Mouse (Mus musculus): ENCODE data around the gene Stambpl1. TPM values are rescaled to one million over a fixed set of nuclear protein-coding genes. Genes with fewer than 3 reads are reported as not detected.
A peak's percentile ranks its signal among the peaks of the same experiment; 100 is the strongest.

Gene Stambpl1
- total RNA-seq, 1 experiment from 2014 or later = 5.5 TPM

DNA sequence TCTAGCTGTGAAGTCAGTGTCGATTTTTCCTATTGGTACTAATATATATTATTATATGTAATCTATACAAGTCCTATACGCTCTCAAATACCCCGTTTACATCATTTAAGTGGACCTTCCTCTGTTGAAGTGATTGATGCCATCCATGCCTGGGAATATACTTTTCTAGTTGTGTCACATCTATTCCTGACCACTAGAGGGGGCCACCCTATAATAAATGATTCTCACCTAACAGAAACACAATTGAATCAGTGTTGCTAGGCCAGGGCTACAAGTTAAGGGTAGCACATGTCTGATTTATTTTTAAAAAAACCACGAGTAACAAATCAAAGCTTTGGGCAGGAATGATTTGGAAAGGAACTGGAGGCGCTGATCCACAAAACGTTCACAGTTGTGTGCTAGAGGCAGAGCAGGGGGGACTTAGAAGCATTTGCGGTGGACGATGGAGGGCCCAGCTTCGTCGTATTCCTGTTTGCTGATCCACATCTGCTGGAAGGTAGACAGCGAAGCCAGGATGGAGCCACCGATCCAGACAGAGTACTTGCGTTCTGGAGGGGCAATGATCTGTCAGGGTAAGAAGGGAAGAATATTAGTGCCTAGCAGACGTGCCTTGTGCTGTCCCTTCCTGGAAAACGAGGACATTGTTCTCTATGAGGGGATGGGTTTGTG is 49.4 kb downstream of the Stambpl1 start:
- no peak for DNase-seq

DNA sequence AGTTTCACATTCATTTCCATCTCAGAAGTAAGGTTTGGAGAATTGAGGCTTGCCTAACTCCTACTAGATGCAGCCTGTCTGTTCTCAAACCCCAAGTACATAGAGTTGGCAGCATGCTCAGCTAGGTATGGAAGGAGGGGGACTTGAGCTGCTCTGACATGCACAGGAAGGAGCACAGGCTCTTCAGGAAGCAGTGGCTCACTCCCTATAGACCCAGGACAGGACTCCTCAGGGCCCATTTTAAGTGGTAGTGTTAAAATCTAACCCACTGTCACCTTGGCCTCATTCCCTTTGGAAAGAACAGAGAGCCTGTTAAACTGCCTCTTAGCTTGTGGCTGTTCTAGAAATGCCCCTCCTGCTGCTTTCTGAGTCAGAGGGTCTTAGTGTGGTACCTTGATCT is 50.9 kb downstream of the Stambpl1 start:
- DNase-seq = no peak

DNA sequence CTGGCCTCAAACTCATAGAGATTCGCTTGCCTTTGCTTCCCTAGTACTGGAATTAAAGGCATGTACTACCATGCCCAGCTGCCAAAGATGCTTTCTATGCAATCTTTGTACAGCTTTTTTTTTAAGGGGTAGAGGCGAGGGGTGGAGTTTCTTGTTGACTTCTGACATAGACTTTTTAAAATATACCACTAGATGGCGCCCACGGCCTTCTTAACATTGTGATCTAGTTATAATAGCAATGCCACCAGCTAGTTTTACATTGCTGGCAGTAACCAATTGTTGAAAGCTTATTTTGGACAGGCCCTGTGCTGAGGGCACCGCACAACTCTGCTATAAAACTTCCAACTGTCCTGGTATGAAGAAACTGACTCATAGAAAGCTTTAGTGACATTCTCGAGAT is 52.0 kb downstream of the Stambpl1 start:
- peak; percentile 28 for DNase-seq

DNA sequence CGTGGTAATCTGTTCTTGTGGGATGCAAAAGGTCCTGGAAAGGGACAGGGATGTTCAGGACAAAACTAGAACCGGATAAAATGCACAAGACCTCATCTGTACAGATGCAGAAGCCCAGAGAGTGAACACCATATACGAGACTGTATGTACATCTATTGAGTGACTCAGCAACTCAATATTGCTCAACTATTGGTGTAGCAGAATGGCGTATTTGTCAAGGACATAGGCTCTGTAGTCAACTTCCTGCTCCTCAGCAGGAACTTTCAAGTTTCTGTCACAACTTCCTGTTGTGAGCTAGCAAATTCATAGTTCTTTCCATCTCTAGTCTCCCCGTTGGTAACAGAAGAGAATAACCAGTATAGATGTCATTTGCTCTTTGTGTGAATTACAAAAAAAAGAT is 56.5 kb downstream of the Stambpl1 start:
- DNase-seq = no peak

DNA sequence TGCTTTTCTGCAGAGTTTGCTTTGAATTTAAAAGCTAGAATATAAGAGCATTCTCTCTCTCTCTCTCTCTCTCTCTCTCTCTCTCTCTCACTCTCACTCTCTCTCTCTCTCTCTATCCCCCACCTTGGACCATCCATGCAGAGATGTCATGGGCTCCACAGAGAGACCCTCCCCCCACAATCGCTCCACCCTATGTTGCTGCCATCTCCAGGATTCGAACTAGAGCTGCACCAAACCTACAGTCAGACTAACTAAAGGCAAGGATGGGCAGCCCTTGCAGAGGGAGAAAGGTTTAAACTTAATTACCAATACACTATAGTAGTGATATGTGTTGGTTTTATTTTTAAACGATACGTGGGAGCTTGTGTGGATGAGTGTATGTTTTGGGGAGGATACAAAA is 58.6 kb downstream of the Stambpl1 start:
- DNase-seq = no peak

DNA sequence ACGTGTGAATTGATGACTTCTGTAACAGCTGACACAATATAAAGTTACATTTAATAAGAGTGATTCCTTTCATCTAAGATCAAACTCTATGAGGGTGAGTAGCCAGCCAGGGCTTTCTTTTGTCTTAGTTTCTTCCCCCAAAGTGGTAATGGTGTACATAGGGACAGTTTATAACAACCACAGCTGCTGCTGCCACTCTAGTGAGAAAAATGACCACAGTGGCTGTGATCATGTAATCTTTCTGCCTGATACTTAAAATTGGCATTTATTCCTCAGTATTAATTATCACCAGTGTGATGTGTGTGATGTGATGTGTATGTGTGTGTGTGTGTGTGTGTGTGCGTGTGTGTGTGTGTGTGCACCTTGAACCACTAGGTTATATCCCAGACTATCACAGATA is 59.9 kb downstream of the Stambpl1 start:
- DNase-seq = no peak

DNA sequence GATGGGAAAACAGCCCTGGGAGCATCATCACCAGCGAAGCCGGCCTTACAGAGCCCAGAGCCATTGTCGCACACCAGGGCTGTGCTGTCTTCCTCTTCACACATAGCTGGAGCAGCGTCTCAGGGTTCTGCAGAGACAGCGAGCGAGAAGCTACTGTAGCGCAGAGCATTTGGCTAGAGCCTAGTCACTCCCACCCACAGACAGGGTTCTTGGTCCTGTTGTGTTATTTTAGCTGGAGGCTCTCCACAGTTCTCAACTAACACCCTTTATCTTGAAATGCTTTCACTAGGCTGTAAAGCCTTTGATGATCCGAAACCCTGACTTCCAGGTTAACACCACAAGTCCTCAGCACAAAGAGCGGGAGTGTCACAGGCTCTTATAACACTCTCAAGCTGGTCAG is 60.4 kb downstream of the Stambpl1 start:
- no peak for DNase-seq

DNA sequence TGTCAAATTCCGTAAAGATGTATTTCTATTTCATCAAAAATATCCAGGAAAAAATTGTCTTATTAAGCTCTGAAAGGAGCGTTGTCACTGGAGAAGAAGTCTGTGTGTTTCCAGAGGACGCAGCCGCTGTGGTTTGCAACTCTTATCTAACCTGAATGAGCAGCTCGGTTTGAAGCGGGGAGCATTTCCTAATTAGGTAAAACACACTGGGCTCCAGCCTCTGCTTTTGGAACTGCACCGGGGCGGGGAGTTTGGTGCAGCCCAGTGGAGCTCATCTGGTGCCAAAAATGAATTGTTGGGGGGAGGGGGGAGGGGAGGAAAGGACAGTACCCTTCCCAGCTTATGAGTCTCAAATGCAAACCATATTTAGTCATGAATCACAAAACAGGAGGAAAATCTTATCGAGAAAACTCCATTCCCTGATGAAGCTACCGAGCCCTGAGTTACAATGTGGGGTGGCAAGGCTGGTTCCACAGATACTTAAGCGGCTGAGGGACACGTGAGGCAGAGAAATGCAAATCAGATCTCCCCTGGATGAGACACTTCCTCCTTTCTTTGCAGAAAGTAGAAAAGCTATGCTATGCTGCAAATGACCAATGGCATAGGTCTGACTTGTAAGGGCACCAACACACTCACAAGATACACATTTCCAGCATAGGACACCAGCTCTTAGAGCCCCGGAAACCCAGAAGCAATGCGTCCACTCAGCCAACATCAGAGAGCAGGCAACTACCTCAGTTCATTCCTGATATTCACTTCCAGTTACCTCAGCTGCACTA is 62.3 kb downstream of the Stambpl1 start:
- DNase-seq = no peak

DNA sequence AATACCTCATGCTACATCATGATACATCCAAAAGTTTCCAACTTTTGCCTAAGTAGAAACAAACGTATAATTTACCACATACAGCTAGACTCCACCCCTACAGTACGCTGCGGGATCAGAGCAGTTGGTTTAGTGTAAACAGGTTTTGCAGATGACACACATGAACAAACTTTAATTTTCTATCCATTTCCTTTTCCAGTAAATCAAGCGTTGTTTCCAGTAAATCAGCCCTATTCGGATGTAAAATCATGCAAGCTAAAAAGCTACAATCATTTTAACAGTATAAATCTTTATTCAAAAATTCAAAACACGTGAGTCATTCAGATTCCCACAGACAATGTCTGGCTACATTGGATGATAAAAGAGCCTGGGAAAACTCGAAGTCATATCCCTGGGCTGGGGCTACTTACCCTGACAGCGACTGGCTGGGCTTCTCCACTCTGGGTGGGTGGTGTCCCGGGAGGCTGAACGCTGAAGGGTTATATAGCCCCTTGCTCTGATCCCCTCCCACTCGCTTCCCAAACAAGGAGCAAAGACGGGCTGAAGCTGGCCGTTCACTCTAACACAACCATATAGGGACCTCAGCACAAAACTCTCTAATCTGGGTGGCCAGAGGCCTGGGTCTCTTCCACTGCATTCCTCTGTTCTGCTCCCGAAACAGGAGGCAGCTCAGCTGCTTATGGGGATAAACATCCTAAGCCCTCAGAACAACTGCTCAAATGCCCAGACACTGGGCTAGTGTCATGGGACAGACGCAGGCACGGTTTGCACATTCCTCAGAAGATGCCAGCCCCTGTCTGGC is 63.1 kb downstream of the Stambpl1 start, which contains the start of gene Acta2:
Acta2 (minus strand) TSS at position 711 of the 802 bp plus-strand sequence.
- no peak for DNase-seq

DNA sequence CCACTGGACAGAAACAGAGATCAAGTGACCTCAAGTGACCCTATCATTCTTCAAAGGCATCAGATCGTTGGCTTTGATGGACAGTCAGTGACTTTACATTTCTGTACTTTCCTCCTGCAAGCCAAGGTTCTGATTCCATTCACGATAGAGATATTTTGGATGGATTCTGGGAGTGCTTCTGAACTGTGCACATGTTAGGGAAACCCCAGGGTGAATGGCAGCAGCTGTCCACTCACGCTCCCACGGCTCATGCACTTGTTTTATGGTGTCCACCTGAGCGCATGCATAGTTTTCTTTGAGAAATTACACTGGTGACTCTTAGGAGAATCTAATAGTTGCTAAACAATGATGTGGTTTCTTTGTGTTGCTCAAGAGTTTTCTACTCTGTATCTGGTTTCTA is 64.1 kb downstream of the Stambpl1 start:
- DNase-seq = no peak

DNA sequence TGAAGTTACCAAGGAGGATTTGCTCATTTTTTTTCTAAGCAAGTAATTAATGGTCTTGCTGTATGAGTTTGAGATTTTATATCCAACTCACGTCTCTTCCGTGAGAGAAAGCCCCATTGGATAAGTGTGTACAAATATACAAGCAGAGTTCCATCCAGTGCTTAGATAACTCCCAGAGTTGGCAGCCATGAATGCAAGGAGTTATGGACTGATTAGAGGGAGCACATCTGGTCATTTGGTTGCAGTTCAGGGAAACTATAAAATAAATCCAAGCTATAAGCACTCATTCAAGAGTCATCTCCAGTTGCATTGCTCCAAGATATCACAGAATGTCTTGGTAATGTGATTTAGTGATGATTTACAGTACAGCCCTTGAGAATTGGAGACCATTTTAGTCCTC is 64.9 kb downstream of the Stambpl1 start:
- no peak for DNase-seq

DNA sequence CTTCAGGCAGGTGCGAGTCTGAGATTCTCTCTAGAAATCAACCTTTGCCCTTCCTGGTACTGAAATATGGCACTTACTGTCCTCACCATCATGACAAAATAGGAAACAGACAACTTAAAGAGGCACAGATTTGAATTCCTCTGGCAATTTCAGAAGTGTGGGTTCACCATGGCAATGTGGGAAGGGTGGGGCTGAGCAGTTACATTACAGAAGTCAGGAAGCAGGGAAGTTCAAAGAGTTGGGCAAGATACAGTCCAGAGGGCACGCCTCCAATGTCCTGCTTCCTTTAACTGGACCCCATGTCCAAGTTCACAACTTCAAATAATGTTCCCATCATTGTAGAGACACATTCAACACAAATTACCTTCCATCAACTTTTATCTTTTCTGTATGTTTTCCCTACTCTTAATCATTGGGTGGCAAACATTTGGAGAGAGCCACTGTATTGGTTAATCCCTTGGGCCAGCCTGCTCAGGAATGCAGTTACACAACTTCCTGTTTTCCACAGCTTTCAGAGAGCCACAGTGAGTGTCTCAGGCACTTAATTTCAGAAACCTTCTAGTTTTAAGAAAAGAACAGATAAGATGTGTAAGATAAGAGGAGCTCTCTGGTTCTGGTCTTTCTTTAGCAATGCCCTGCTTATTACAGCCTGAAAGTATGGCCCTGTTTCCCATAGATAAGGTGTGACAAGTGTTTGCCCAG is 70.4 kb downstream of the Stambpl1 start:
- DNase-seq = no peak

DNA sequence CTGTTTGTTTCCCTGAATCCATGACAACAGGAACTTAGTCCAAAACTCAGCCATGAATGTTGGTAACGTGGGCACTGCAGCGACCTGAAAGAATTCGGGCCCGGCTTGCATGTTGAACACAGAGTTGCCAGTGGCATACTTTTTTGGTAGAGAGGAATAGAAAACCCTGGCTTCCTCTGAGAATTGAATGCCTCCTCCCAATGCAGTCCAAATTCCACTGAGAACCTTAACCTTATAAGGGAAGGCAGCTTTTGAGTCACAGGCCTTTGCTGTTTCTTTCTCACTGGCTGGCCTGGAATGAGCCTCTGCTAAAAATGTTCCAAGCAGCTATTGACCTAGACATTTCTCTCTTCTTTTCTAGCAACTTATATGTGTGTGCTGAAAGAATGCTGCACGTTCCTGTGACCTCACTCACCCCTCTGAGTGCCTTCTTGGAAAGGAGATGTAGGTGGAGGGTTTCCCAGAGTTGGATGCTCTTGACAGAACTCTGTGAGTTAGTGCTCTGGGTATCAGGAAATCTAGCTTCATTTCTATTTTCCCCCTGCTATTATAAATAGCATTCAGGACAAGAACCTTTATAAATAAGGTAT is 73.7 kb downstream of the Stambpl1 start:
- no peak for DNase-seq

DNA sequence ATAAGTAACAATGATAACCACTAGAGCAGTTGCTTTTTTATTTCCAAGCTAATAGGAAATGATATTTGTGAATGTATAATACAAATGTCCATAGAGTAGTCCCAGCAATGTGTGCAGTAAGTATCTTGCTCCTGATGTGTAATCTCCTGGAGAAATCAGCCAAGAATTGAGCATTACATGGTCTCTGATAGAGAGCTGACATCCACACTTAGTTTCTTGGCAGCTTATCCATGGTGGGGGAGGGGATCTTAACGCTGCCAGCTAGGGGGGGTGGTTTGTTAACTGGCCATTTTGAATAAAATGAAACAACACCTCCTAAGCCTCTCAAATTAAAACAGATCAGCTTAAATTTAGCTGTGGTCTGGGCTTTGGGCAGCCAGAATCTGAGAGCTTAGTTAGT is 77.0 kb downstream of the Stambpl1 start:
- DNase-seq = no peak

DNA sequence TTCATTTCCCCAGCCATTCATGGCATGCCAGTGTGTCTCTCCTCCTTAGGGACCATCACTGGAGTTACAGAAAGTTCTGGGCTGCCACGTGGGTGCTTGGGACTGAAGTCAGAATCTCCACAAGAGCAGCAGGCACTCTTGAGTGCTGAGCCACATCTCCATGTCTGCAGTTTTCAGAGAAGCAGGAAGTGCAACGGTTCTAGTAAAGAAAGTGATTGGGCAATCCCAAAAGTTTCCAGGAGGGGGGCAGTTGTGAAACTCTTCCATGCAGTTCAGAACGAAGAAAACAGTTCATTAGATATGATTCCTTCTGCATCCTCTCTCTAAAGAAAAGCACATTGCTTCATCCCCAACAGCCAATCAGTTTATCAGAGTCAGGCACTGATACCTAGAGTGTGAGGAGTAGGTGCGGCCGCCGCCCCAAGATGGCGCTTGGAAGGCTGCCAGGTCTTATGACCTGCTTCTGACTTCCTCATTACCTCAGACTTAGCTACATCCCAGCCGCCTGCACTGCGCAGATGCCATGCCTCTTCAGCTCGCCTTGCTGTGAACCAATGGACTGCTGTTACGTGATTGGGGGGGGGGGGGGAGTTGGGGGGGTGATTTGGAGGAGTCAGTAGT is 78.2 kb downstream of the Stambpl1 start:
- no peak for DNase-seq

DNA sequence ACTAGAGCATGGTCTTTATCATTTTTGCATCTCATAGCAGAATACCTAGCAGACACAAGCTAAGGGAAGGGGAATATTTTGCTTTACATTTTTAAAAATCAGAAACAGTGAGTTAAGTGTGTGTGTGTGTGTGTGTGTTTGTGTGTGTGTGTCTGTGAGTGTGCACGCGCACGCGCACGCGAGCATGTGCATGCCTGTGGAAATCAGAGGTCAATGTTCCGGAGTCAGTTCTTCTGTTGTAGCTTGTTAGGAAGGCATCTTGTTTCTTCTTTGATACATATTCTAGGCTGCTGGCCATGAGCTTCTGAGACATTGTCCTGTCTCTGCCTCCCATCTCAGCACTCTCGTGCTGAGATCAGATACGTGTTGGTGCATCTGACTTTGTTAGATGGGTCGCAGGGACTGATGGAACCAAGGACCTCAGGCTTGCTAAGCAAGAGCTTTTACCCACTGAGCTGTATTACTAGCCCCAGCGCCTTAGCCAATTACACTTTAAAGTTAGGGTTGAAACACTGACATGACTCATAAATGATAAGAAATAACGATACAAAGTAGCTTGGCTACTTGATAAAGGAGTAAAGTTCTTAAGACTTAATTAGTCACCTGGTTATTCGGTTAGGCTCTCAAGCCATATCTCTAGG is 78.9 kb downstream of the Stambpl1 start:
- DNase-seq = no peak

DNA sequence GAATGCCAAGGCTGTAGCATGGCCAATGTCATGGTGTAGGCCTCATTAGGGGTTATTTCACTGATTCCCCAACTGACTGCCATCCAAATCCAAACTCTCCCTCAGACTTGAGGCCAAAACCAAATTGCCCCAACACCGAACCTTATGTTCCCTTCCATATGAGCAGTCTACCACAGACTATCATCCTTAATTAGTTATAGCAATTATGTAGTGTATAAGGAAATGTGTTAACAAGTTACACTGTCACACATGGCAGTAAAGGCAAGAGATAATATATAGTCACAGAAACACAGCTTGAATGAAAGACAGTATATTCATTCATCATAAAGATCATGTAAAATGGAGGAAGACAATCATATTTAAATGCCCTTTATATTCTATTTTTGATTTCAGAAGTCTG is 81.0 kb downstream of the Stambpl1 start:
- no peak for DNase-seq

DNA sequence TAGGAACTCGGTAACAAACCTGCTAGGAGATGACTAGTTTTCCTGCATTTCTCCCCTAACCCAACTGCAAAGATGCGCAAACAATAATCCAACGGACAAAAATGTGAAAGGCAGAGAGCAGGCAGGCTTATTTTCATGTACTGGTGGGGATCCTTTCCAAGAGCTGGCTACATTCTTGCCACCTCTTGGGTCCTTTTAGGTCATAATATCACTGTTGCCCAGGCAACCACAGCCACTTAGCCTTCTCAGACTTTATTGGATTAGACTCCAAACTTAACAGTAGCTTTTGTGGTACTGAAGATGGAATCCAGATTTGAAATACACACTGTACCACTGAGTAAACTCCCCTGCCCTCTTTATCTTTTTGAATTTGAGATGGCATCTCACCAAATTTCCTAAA is 86.0 kb downstream of the Stambpl1 start:
- no peak for DNase-seq

DNA sequence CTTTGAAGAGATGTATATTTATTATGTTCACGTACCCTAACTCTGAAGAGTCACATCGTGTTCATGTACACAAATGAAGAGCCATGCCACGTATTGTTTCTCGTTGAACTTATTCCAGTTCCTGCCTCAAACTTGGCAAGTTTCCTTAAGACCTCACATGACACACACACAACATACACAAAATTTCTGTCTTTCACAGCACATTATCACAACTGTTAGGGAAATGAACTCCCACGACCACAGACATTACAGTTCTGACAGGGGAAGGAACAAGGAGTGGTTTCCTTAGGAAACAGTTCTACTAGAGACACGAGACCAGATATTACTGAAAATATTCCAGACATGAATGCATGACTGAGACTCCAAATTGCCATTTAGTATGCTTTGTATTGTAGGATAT is 91.6 kb downstream of the Stambpl1 start:
- DNase-seq = no peak

DNA sequence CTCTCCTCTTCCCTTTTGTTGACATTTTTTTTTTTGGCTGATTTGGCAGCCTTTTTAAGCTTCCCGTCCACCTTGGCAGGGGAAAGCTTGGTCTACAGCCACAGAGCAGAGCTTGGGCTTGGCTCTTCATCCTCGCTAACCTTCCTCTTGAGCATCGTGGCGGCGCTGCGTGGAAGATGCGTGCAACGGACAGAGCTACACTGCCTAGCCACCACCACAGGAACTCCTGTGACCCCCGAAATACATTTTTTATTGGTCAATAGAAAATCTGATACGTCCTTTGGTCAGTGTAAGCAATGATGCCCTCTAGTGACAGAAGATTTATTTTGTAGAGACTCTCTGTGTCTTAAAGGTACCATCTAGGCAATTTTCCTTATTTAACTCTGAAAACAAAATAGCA is 92.4 kb downstream of the Stambpl1 start:
- DNase-seq = no peak

DNA sequence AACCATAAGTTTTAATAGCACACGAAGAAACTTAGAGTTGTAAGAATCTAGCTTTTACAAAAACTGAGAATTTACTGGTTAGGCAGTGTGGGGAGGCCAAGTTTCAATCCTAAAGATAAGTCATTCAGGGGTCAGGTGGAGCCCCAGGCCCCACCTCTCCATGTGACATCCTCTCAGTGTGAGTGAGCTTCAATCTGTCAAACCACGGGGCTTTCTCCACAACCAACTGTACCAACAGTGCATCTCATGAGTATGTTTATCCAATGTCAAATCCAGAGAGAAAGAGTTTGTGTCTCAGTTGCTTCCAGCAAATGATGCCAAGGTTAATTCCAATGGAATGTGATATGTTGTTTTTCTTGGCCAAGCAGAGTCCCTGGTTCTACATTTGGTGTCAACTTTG is 92.8 kb downstream of the Stambpl1 start:
- no peak for DNase-seq
